Mouse (Mus musculus) hindlimb bud, embryonic 11.5 days (tissue): ENCODE measurements around the gene Dnajc12.
A peak's percentile ranks its signal among the peaks of the same experiment; 100 is the strongest.
"Not testable (repeated sequence)": the region's sequence is repeated elsewhere in the genome, so short reads cannot be mapped to it uniquely, and the experiment has no call there.

Experiments used
- DNase-seq: peaks from one replicate; pipeline ENCODE4 v3.0.0-alpha.2; 2012; ENCODE audit warnings: low read depth, low spot score; ENCODE audit errors: extremely low spot score

Gene Dnajc12

DNA sequence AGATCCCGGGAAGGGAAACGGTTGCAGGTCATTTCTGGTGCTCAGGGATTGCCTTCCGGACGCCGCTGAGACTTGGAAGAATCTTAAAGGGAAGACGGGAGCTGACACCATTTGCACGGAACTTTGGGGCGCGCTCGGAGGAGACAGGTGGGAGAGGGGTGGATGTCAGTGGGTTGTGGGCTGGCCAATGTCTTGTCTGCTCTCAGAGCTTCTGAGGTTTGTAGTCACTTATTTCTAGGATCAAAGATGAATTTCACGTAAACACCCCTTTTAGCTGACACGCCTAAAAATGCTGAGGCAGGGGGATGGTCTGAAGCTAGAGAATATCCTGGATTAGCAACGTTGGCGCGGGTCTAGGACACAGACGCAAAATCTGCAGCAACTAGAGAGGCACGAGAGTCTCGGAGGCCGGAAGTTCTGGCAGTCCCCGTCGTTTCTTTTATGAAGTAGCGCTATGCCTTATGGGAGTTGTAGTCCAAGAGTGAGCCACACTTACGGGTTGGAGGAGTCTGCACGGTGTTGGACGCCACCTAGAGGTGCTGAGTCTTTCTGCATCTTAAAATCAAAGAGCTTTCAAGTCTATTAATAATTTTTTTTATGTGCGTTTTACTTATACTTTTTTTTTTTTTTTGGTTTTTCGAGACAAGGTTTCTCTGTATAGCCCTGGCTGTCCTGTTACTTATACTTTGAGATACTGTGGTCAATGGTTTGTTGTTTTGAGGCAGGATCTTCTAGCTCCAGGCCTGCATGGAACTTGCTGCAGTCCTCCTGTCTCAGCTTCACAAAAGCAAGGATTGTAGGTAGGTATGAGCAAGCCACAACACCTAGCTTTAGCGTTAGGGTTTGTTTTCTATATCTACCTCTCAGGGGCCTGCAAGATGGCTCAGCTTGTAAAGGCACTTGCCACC is at the start of gene Dnajc12:
Dnajc12 (plus strand) TSS at position 72 of the 908 bp plus-strand sequence.
- DNase-seq = peak; percentile 95

GRCm38 (mm10) chr10:63336901-63337300 is 45.3 kb upstream of the Dnajc12 start:
- DNase-seq = no peak

DNA sequence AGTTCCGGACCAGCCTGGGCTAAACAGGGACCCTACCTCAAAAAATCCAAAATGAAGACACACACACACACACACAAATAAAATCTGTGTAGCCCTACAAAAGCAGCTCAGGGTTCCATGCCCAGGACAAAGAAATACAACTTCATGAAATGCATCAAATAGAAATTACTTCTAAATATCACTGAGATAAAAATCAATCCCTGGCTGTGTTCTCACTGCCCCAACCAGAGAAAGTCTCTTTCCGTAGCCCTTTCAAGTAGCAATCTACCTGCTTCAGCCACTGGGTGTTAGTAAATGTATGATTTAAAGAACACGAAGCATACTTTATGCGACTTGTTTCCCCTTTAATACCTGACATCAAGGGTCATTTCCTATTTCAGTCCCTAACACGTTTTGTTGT is 44.9 kb upstream of the Dnajc12 start:
- no peak for DNase-seq

DNA sequence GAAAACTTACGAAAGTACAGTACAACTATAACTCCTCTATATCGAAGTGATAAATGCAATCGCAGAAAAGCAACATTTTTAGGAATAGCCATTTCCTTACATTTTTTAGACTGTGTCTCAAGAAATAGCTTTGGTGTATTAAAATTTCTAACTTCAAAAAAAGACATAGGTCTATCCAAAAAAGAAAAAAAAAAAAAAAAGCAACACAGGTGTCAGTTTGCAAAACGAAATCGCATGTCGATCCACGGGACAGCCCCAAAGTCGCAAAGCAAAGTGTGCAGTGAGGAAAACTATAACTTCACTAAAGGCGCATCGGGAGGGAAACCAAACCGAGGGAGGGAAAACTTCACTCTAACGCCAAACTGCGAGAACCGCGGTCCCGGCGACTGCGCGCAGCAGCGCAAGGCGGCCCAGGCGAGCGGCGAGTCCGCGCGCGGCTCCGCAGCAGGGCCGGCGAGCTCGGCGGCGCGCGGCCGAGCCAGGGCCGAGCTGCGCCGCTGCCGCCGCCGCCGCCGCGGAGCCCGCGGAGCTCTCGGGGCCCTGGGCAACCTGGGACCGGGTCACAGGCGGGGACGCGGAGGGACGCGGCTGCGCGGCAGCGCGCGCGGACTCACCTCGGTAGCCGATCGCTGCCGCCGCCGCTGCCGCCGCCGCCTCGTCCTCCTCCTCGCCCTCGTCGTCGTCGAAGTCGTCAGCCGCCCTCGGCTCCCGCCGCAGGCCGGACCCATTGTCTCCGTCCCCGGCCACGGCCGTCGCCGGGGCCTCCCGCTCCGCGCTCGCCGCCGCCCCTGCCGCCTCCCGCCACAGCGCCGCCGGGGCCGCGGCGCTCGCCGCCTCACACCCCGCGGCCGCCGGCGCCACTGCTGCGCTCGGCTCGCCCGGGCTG is 44.0 kb upstream of the Dnajc12 start:
- no peak for DNase-seq

- DNase-seq = no peak
Measured at GRCm38 (mm10) chr10:63338914-63339643, 43.2 kb upstream of the Dnajc12 start.

DNA sequence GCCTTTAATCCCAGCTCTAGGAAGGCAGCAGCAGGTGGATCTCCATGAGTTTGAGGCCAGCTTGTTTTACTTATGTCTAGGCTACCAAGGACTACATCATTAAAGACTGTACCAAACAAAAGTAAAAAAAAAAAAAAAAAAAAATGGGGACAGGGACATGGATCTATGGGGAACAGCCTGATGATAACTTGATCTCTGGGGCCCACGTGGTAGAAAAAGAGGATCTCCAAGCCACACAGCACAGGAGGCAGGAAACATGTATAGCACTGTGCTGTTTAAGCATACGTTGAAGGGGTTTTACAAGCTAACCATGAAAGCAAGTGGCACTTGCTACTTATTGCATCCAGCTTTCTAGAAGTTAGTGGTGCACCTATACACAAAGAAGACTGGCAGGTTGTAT is 40.9 kb upstream of the Dnajc12 start:
- no peak for DNase-seq

- no peak for DNase-seq
Measured at GRCm38 (mm10) chr10:63344751-63345150, 37.5 kb upstream of the Dnajc12 start.

DNA sequence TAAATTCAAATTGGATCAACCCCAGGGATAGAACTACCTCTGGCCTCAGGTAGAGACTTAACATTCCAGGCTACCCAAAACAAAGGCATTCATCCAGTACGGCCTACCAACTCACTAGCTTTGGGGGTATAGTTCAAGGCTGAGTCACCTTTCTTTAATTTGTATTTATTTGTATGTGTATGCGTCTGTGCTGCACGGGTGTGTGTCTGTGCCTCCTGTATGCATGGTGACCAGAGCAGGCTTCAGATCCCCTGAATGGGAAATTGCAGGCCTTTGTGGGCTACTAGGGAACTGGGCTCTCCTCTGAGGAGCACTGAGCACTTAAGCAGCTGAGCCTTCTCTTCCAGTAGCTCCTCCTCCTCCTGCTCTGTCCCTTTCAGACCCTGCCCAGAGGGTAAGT is 34.0 kb upstream of the Dnajc12 start:
- no peak for DNase-seq

- DNase-seq = no peak
Measured at GRCm38 (mm10) chr10:63350666-63351065, 31.6 kb upstream of the Dnajc12 start.

GRCm38 (mm10) chr10:63351099-63351498 is 31.1 kb upstream of the Dnajc12 start:
- not testable (repeated sequence) for DNase-seq

- DNase-seq = no peak
Measured at GRCm38 (mm10) chr10:63352111-63352510, 30.1 kb upstream of the Dnajc12 start.

GRCm38 (mm10) chr10:63360502-63360901 is 21.7 kb upstream of the Dnajc12 start:
- no peak for DNase-seq

GRCm38 (mm10) chr10:63365918-63366455 is 16.3 kb upstream of the Dnajc12 start:
- no peak for DNase-seq

- DNase-seq = no peak
Measured at GRCm38 (mm10) chr10:63367386-63367785, 14.9 kb upstream of the Dnajc12 start.

GRCm38 (mm10) chr10:63368041-63368440 is 14.2 kb upstream of the Dnajc12 start:
- DNase-seq = no peak

DNA sequence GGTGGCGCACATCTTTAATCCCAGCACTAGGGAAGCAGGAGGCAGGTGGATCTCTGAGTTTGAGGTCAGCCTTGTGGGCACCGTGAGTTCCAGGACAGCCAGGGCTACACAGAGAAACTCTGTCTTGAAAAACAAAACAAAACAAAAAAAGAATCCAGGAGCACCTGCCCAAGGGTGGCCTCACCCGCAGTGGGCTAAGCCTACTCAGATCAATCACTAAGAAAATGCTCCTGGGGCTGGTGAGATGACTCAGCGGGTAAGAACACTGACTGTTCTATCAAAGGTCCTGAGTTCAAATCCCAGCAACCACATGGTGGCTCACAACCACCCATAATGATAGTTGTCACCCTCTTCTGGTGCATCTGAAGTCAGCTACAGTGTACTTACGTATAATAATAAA is 5.9 kb upstream of the Dnajc12 start:
- no peak for DNase-seq

- no peak for DNase-seq
Measured at GRCm38 (mm10) chr10:63377468-63377867, 4.8 kb upstream of the Dnajc12 start.

DNA sequence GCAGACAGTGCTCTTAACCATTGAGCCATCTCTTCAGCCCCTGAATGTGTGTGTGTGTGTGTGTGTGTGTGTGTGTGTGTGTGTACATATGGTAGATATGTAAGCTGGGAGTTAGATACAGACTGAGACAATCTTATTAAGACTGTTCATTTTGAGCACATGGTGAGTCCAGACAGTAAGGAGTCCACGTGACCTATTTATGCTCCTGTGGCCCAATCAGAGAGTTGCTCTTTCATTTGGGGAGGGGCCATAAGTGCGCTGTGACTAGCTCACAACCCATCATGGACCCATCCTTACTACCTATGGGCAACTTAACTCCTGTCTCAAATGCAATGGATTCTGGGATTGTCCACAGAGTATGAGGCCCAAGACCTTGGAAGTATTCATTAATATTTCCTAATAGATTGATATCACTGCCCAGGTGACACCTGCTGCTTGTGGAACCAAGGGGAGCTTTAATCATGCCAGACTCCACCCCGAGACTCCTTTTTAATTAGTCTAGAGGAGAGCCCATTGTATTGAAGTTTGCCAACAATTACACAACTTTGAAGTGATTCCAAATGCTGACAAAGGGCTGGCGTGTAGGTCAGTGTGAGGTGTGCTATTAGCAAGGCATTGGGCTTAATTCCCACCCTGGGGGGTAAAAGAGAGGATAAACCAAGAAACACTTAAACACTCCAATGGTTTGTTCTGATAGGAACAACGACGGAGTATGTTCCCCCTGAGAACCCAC is 3.1 kb upstream of the Dnajc12 start:
- DNase-seq = no peak

DNA sequence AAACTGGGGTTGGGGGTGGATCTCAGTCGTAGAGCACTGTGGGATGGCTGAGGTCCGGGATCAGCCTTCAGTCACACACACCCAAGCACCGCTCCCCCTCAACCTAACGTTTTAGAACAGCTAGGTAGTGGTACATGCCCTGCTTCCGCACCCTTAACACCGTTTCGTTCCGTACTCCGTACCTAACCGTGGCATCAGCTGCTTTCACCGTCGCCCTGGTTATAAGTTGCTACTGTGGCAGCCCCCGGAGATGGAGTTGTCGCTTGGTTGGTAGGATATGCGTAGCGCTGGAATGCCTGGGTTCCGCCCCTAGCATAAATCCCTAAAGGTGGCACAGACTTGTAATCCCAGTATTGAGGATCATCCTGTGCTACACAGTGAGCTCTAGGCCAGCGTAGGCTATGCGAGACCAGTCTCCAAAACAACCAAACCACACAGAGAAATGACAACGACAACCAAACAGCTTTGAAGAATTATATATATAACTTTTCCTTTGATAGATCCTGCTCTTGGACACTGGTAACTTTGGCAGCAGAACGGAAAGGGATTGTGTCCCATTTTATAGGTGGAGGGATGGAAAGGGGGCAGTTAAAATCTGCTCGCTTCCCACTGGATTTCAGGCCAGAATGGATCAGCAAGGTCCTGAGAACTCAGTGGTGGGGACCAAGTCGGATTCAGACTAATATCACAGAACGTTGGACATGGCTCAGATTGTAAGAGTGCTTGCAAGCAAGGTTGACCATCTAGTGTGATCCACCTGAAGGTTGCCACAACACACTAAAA is 554 bp upstream of the Dnajc12 start, which contains the start of gene Sirt1:
Sirt1 (minus strand) TSS at position 207 of the 783 bp plus-strand sequence.
- DNase-seq = no peak
